Mouse (Mus musculus): ENCODE results near the gene Eml4.

Eml4 gene

DNA sequence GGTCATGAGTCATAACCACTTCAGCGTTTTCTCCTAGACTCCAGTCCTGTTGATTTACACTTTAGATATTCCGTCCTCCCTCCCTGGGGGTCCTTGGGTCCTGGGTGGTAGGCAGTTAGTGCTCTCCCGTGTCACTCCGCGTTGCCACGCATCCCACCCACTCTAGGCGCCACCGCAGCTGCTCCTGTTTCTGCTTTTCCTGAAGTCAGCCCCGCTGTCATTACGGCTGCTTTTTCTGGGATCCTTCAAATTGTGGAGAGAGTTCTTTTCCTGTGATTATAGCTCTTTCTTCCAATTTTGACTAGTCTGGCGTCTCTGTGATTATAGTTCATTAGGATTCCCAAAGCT is 26.5 kb upstream of the Eml4 start:
- no peak for TF ChIP-seq GATA4 (IDR thresholded peaks at IDR 0.05; ENCODE audit: insufficient replicate concordance, low read length)

DNA sequence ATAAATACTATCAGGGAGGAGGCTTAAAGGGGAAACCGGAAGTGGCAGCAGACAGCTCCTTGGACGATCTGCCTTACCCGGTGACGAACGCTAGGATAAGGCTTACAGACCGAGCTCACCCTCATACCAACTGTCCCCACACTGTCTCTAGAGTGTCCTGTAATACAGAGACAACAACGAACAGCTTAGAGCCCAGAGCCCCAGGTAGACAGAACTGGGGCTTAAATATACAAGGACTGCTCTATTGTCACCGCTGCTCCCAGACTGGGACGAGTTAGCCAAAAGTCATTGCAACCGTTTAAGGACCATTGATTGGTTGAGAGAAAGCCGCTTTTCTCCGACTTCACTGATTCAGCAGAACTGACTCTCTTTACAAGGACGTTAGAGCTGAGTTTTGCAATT is 15.5 kb upstream of the Eml4 start:
- TF ChIP-seq GATA4 (IDR thresholded peaks at IDR 0.05; ENCODE audit: insufficient replicate concordance, low read length) = no peak

DNA sequence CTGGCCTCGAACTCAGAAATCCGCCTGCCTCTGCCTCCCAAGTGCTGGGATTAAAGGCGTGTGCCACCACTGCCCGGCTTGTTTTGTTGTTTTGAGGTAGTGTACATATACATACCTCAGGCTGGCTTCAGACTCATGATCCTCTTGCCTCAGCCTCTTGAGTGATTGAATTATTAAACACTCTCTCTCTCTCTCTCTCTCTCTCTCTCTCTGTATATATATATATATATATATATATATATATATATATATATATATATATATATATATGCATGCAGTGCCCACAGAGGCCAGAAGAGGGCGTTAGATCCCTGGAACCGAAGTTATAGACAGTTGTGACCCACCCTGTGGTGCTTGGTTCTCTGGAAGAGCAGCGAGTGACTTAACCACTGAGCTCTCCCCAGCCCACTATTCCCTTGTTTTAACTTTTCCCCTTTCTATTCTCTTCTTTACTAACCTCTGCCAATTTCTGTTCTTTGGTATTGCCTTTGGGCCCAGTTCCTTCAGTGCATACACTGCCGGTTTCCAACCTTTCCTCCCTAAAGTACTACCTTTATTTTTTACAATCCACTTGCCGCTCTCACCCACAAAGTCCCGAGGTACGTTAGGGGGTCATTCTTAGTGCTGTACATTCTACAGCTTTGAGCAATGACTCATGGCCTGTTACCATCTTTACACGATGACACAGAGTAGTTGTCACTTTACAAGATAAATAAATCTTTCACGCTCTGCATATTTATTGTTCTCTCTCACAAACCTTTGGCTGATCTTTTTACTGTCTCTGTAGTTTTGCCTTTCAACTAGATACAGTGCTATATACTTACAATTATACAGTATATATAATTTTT is 13.5 kb upstream of the Eml4 start:
- TF ChIP-seq GATA4 (IDR thresholded peaks at IDR 0.05; ENCODE audit: insufficient replicate concordance, low read length) = no peak

DNA sequence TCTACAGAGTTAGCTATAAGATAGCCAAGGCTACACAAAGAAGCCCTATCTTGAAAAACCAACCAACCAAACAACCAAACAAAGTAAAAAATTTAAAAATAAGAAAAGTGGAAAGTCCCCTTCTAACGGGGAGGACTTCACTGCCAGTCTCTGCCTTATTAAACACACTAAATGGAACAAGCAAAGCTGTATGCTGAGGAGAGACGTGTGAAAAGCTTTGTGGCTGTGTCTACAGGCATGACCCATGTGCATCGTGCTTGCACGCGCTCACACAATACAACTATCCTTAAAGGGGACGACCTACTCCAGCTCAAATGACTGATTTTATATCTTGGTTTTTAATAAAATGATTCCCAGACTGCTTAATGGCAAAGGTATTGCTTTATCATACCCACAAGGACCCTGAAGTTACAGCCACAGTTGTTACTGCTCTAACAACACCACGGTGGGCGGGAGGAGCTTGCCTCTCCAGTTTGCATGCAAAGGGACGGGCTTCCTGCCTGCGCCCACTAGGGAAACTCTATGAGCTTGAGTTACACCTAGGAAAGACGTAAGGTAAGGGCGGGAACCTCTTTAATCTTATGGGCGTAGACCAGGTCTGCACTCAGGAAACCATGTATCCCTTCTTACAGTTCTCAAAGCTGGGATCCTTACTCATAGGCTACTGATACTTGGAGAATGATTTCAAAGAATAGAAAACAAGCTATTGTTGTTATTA is 11.2 kb upstream of the Eml4 start:
- TF ChIP-seq GATA4 (IDR thresholded peaks at IDR 0.05; ENCODE audit: insufficient replicate concordance, low read length) = no peak

DNA sequence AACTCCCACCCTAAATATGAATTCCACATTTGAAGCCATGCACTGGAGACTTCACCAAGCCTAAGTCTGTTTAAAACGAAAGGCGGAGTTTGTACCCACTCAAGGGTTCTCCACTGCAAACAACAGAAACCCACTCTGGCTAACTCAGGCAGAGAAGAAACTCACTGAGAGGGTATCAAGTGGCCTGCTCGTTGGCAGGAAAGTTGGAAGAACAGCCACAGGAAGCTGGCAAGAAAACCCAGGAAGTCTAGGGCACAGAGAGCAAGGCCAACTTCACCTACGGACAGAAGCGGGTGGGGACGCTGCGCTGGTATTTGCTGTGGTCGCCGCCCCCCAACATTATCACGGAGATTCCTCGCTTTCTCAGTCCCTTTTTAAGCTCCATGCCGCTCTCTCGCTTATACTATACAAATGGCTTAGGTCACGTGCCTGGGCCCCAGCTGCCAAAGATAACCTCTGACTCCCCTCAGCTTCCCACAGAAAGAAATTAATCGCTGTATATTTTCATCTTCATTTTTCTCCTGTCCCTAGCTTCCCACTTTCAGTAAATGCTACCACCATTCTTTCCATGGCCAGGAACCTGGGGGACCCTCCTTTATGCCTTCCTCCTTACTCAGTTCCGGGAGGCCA is 9.7 kb upstream of the Eml4 start:
- 0 out of 2 replicates have a peak, but pooled peaks have one; percentile 20 for TF ChIP-seq GATA4 (IDR thresholded peaks at IDR 0.05; ENCODE audit: insufficient replicate concordance, low read length)

DNA sequence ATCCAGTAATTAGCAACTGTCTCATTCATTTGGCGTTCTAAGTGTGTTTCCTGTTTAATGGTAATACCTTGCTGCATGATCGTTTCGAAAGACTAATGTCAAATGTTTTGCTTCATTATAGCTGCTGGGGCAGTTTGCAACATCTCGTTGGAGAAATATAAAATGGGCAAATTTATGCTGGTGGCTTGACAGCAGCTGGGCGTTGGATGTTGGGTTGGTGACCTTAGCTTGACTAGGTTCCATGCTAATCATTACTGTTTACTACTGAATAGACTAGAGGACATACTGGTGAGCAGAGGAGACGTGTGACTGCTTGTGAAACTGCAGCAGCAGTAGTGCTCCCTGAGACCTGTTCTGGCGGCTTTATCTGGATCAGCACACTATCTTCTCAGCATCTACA is 6.5 kb upstream of the Eml4 start:
- no peak for TF ChIP-seq GATA4 (IDR thresholded peaks at IDR 0.05; ENCODE audit: insufficient replicate concordance, low read length)

DNA sequence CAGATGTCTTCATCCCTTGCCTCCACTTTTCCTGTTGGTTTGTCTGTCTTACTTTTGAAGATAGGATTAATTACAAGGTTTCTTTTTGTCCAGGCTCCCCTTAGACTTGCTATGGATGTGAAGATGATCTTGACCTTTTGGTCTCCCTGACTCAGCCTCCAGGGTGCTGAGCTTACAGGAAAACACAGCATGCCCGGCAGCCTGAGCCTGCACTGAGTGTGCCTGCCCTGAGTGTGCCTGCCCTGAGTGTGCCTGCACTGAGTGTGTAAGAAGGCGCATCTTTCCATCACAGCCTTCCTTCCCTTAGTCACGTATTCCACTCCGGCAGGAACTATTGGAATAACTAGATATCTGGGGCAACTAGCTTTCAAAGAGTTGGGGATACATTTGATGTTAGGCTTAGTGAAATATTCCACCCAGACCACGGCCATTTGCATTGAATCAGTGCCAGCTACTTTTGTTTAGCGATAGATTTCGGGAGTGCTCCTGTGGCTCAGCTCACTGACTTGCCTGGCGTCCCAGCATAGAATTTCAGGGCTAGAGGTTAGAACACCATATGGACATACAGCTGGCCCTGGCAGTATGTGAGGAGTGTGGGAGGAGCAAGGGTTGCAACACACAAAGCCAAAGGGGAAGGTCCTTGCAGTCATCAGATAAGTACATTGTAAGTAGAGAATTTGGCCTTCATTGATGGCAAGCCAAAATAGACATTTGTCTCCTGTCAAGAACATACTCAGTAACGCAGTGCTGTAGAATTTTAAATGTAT is 2.5 kb upstream of the Eml4 start:
- TF ChIP-seq GATA4 (IDR thresholded peaks at IDR 0.05; ENCODE audit: insufficient replicate concordance, low read length) = no peak

DNA sequence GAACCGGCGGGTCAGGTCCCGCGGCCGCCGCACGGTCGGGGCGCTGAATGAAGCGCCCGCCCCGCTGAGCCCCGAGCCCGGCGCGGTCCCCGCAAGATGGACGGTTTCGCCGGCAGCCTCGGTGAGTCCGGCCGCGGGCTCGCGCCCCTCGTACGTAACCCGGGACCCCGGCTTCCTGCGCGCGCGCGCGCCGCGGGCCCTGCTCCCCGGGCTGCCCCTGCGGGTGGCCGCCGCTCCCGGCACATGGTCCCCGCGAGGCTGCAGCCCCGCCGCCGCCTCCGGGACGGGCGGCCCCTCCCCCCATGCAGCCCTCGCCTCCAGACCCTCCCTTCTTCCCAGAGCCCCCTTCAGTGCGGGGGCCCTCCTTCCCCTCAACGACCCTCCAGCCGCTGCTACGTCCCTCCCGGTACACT is 394 bp downstream of the Eml4 start:
- TF ChIP-seq GATA4 (IDR thresholded peaks at IDR 0.05; ENCODE audit: insufficient replicate concordance, low read length) = no peak

DNA sequence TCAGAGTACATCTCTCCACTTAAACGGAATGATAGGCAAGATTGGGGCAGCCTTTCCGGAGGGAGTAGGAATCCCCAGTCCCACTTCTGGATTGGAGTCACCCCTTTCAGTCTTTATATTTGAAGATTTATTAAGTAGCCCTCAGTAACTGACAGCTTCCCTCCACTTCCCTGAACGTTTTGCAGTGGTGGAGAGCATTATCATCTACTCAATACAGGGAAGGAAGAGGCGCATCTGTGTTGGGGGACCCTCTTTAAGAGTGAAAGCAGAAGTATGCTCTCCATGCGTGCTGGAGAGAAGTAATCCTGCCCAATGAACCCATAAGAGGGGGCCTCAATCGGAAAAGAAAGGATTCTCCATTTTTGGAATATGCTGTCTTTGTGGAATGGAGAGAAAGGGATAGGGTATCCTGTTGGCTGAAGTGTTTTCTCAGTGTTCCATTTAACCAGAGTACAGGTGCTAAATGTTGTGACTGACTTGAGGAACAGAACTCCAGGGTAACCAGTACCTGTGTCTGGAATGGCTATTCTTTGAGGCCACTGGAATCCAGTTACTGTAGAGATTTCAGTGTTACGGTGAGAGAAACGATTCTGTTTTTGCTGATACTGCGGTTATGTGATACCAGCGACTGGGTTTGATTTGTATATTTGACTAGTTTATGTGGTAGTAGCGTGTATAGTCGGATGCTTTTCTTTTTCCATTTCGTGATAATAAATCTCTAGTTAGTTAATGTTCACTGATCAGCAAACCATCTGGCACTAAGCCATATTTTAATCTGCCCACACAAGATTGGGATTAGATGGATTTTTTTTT is 1.1 kb downstream of the Eml4 start:
- TF ChIP-seq GATA4 (IDR thresholded peaks at IDR 0.05; ENCODE audit: insufficient replicate concordance, low read length) = no peak

DNA sequence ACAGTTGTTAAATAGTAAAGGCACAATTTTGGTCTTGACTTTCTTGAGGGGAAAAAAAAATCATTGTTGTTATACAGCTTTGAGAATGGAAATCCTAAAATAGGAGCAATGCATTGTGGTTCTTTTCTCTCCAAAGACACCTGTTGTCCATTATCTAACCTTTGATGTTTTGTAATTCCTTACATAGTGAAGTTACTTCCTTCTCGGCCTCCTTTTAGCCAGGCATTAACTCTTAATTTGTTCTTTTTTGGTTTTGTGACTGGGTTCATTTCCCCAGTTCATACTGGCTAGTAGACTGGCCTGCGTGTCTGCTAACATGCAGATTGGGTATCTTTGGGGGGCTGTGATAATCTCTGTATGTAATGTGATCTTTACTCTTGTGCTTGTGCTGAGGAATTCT is 1.7 kb downstream of the Eml4 start:
- TF ChIP-seq GATA4 (IDR thresholded peaks at IDR 0.05; ENCODE audit: insufficient replicate concordance, low read length) = no peak

DNA sequence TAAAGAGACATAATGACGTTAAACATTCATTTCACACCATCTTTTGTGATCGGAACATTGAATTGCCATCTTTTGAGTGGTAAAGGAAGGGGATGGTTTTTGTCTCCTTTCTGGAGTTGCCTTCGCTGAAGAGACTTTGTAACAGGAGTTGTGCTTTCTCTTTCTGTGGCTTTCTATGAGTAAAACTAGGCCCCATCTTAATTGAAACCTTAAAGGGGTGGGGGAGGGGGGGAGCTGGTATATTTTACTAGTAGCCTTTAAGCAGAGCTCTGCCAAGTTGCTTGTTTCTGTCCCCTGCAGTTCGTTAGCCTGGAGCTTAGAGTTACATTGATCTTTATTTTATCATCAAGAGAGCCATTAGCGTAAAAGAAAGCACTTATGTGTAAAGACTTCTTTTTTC is 2.3 kb downstream of the Eml4 start:
- no peak for TF ChIP-seq GATA4 (IDR thresholded peaks at IDR 0.05; ENCODE audit: insufficient replicate concordance, low read length)

DNA sequence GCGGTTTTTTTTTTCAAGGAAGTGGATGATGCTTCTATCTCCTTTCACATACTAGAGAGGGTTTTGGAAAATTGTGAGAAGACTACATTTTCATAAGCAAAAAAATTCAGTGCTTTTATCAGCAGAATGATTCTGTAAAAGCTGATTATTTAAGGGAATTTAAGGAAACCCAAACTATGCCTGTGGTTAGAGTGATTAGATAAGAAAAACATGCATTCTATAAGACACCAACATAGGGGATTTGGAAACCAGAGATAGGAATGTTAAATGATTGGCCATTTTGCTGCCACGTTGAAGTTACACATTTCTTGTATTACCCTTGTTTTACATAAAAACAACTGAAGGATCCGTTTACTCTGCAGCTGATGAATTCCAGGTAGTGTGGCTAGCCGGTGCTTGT is 2.7 kb downstream of the Eml4 start:
- no peak for TF ChIP-seq GATA4 (IDR thresholded peaks at IDR 0.05; ENCODE audit: insufficient replicate concordance, low read length)

DNA sequence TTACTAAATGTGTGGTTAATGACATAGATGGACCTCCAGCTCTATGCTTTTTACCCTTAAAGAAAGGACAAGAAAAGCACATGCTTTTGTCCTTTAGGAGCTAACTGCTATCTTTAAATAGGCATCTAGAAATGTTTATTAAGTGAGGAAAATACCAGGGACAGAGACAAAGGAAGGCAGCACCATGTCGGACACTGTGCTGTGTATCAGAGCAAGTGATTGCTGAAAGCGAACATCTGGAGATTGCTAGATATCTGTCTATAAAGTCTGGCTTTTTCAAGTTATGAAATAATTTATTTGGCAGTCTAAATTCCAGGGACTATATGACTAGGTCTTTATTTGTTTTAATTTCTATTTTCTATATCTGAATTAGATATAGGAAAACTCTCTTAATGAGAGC is 4.8 kb downstream of the Eml4 start:
- no peak for TF ChIP-seq GATA4 (IDR thresholded peaks at IDR 0.05; ENCODE audit: insufficient replicate concordance, low read length)

DNA sequence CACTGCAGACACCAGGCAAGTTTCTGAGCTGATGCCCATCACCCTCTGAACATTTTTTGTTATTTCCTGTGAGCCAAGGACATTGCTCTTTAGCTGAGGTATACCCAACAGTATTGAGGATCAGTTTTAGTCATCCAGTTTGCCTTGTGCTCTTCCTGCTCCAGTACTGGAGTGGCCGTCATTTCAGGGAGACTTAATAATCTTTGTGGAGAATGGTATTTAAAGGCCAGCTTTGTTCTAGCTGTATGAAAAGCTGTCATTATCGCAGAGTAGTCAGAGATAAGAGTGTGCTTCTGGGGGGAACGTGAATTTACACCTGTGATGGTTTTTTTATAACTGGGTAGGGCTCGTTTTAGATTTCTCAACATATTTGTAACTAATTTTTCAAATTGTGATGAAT is 9.2 kb downstream of the Eml4 start:
- TF ChIP-seq GATA4 (IDR thresholded peaks at IDR 0.05; ENCODE audit: insufficient replicate concordance, low read length) = no peak

All from liver, adult (tissue).